ENCODE assay signal across 8 mouse cellular contexts in genomic region chr4:150625425-150625824, GRCm38 (mm10). TPM values are rescaled to one million over a fixed set of nuclear protein-coding genes. Genes with fewer than 3 reads are reported as not detected.
DNase-seq lines count a peak whose midpoint lies in the region; ATAC-seq and TF ChIP-seq lines count a peak whose summit lies in the region.

No protein-coding gene starts in this region.

- no peak overlapping the region for H3K27ac ChIP-seq in forebrain, embryonic 10.5 days
- no peak overlapping the region for H3K27ac ChIP-seq in forebrain, embryonic 13.5 days
- no peak overlapping the region for H3K27ac ChIP-seq in bone marrow, adult 2 months (ENCODE audit: control insufficient read depth, insufficient read depth, low read depth, low read length, poor library complexity)
- no peak overlapping the region for H3K27ac ChIP-seq in embryonic facial prominence, embryonic 14.5 days (replicated peaks; ENCODE audit: low read depth, low read length)

- no peaks in the 10 kb centered on the region for H3K27me3 ChIP-seq in forebrain, embryonic 10.5 days (ENCODE audit: poor library complexity, severe bottlenecking)
- H3K27me3 ChIP-seq in forebrain, embryonic 13.5 days = no peaks in the 10 kb centered on the region
- no peaks in the 10 kb centered on the region for H3K27me3 ChIP-seq in embryonic facial prominence, embryonic 14.5 days (replicated peaks; ENCODE audit: control insufficient read depth, insufficient read depth, low read length)

- no peak overlapping the region for H3K4me2 ChIP-seq in forebrain, embryonic 13.5 days
- H3K4me2 ChIP-seq in embryonic facial prominence, embryonic 14.5 days (ENCODE audit: low read depth, low read length) = no peak overlapping the region

- peaks cover 15% of the 10 kb centered on the region for H3K4me1 ChIP-seq in forebrain, embryonic 10.5 days
- no peaks in the 10 kb centered on the region for H3K4me1 ChIP-seq in forebrain, embryonic 13.5 days
- H3K4me1 ChIP-seq in bone marrow, adult 2 months (ENCODE audit: control insufficient read depth, insufficient read depth, low read length) = no peaks in the 10 kb centered on the region
- H3K4me1 ChIP-seq in embryonic facial prominence, embryonic 14.5 days (ENCODE audit: control insufficient read depth, insufficient read depth, low read length) = no peaks in the 10 kb centered on the region

- no peak overlapping the region for H3K4me3 ChIP-seq in forebrain, embryonic 10.5 days
- no peak overlapping the region for H3K4me3 ChIP-seq in forebrain, embryonic 13.5 days
- no peak overlapping the region for H3K4me3 ChIP-seq in bone marrow, adult 2 months (replicated peaks; ENCODE audit: control insufficient read depth, low read depth, low read length)
- H3K4me3 ChIP-seq in embryonic facial prominence, embryonic 14.5 days (ENCODE audit: low read depth, low read length) = no peak overlapping the region

- peak; percentile 75 for TF ChIP-seq CTCF in bone marrow, adult 2 months (IDR thresholded peaks at IDR 0.05; ENCODE audit: control insufficient read depth, insufficient read depth, low read length)

- H3K36me3 ChIP-seq in forebrain, embryonic 10.5 days (replicated peaks) = peaks cover 29% of the 10 kb centered on the region
- peaks cover 29% of the 10 kb centered on the region for H3K36me3 ChIP-seq in forebrain, embryonic 13.5 days (ENCODE audit: poor library complexity, severe bottlenecking)
- H3K36me3 ChIP-seq in embryonic facial prominence, embryonic 14.5 days (ENCODE audit: control insufficient read depth, insufficient read depth, low read length) = peaks cover 16% of the 10 kb centered on the region

- no peak for TF ChIP-seq POLR2A in bone marrow, adult 2 months (IDR thresholded peaks at IDR 0.05; ENCODE audit: borderline replicate concordance, control insufficient read depth, low read depth, low read length)

- no peak overlapping the region for H3K9ac ChIP-seq in forebrain, embryonic 13.5 days
- H3K9ac ChIP-seq in embryonic facial prominence, embryonic 14.5 days (ENCODE audit: low read depth, low read length) = no peak overlapping the region

- H3K9me3 ChIP-seq in forebrain, embryonic 10.5 days = no peaks in the 10 kb centered on the region
- H3K9me3 ChIP-seq in forebrain, embryonic 13.5 days (replicated peaks) = no peaks in the 10 kb centered on the region
- no peaks in the 10 kb centered on the region for H3K9me3 ChIP-seq in embryonic facial prominence, embryonic 14.5 days (ENCODE audit: control insufficient read depth, low read length)

- peak; percentile 53 for DNase-seq in forebrain, embryonic 10.5 days (ENCODE audit: extremely low spot score, low spot score)
- DNase-seq in embryonic facial prominence, embryonic 14.5 days (ENCODE audit: low spot score) = peak; percentile 66
- DNase-seq in heart, postnatal 4 days = peak; percentile 84
- DNase-seq in large intestine, adult 2 months (ENCODE audit: low read depth, low spot score) = peak; percentile 43
- peak; percentile 84 for DNase-seq in lung, postnatal 14 days
- peak; percentile 81 for DNase-seq in retina, embryonic 14.5 days (ENCODE audit: low spot score)

- WGBS in forebrain, embryonic 10.5 days = 54% methylated on average over 1 of the region's 1 CpGs
- WGBS in forebrain, embryonic 13.5 days = 63% methylated on average over 1 of the region's 1 CpGs
- WGBS in bone marrow, adult 2 months = 53% methylated on average over 1 of the region's 1 CpGs
- 65% methylated on average over 1 of the region's 1 CpGs for WGBS in embryonic facial prominence, embryonic 14.5 days
- WGBS in large intestine, adult 2 months = 21% methylated on average over 1 of the region's 1 CpGs

- ATAC-seq in forebrain, embryonic 13.5 days = no peak
- peak; percentile 60; the same call in 1 of the 2 replicates for ATAC-seq in embryonic facial prominence, embryonic 14.5 days (ENCODE audit: low read depth)

RNA-seq across cellular contexts. Expression of gene Slc45a1, which starts 26.5 kb away (rescaled TPM):
- polyA plus RNA-seq in forebrain, embryonic 10.5 days (2016; fragmentation: Nextera tagmentation; extraction: Ambion mirVana) = 1.1 and 1.6 TPM in 2 replicates
- polyA plus RNA-seq in forebrain, embryonic 13.5 days (2015; fragmentation: Nextera tagmentation; extraction: Ambion mirVana) = 10.5 and 11.4 TPM in 2 replicates
- not detected in 2 replicates for polyA plus RNA-seq in bone marrow, adult 2 months (2011; ENCODE audit: insufficient read depth, insufficient read length, low replicate concordance, missing spikeins)
- 1.1 and 1.2 TPM in 2 replicates for polyA plus RNA-seq in embryonic facial prominence, embryonic 14.5 days (2014; fragmentation: Nextera tagmentation; extraction: Ambion mirVana)
- total RNA-seq in heart, postnatal 4 days (2021) = not detected
- 0.38 and 0.41 TPM in 2 replicates for polyA plus RNA-seq in large intestine, adult 2 months (2012; rRNA removed)
